Mouse (Mus musculus): ENCODE measurements around the gene Stk38l.

GRCm38 (mm10) chr6:146825487-146825773, 100.6 kb downstream of the Stk38l start:
- TF ChIP-seq TAL1 (IDR thresholded peaks at IDR 0.05; ENCODE audit: low read length) (no peak), GATA1 (IDR thresholded peaks at IDR 0.05; ENCODE audit: low read length) (no peak)
